Mouse (Mus musculus) heart, adult 2 months (tissue): Measurements from ENCODE around the gene Rcan1.

Source experiments
- CTCF ChIP-seq: fragments of 200-600 bp; IDR thresholded peaks from 2 replicates; pipeline ENCODE4 v1.8.1; 2022; ENCODE audit warnings: antibody characterized with exemption, mild to moderate bottlenecking, moderate library complexity
- EP300 ChIP-seq: fragments of 200-500 bp; IDR thresholded peaks from 2 replicates; pipeline ENCODE4 v1.6.1; 2011; ENCODE audit warnings: low read depth, low read length, control low read depth; ENCODE audit not compliant: insufficient read depth
- POLR2A ChIP-seq: fragments of 200-500 bp; IDR thresholded peaks from 2 replicates; pipeline ENCODE4 v1.6.1; 2011; ENCODE audit warnings: mild to moderate bottlenecking, low read depth, low read length, control low read depth; ENCODE audit not compliant: insufficient read depth

GRCm38 (mm10) chr16:92360711-92361110 lies 110.0 kb downstream of the Rcan1 start:
- TF ChIP-seq CTCF = no peak
- no peak for TF ChIP-seq POLR2A
- no peak for TF ChIP-seq EP300
